Mouse (Mus musculus) kidney, adult 11 months (tissue): ENCODE measurements around the gene Cnst.

ENCODE experiments used
- DNase-seq: peaks from one replicate; pipeline ENCODE4 v3.0.0; 2022

Cnst gene

DNA sequence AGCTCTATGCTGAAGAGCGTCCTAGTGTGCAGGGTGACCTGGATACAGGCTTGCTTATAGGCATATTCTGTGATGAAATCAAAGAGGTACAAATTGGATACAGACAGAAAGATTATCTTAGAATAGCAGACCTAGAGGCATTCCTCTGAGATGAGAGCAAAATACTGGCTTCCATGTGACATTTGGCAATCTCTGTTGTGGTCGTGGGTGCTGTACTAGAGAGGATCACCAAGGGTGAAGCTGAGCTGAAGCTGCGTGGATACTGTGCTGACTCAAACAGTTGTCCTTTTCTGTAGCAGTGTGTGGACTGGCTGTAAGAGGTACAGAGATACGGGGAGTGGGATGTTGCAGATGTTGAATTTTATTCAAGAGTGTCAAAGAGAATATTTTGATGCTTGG, 7.8 kb downstream of the Cnst start:
- DNase-seq: no peak

DNA sequence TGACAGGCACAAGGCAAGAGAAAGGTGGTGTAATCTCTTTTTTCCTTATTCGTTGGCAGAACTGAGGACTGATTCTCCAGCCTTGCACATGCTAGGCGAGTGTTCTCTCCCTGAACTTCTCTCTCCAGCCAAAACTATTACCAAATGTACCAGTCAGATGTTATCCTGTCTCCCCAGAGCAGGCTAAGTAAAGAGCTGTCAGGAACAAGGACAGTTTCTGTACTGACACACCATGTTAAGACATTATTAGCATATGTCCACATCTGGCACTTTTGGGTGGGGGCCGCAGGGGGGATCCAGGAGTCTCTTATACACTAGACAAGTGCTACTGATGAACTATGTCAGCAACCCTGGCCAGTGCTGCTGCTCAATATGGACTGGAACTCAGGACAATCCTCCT, 10.8 kb downstream of the Cnst start:
- no peak for DNase-seq

DNA sequence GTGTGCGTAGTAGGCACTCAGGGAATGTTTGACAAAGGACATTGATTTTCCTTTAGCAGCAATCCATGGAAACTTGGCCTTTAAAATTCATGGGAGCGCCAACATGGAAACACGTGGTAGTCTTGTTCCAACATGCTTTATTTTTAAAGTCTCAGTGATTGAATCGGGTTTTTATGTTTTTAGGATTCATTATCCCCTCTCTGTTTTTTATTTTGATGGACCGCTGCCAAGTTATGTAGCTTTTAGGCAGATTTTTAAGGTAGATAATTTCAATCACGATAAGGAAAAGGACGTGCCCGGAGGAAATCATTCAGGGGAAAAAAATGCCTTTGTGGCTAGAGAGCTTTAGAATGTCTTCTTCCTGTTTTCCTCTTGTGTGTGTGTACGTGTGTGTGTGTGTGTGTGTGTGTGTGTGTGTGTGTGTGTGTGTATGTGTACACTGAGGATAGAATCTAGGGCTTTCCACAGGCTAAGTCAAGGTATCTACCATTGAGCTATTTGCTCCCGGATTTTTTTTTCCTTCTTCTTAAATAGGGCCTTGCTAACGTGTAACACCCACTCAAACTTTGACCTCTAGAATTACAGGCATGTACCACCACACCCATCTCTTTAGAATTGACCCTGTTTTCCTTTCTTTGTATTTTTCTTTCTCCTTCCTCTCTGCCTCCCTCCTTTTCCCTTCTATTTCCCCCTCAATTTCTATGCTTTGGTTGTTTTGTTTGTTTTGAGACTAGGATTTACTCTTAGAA, 13.4 kb downstream of the Cnst start:
- DNase-seq: peak; percentile 11

DNA sequence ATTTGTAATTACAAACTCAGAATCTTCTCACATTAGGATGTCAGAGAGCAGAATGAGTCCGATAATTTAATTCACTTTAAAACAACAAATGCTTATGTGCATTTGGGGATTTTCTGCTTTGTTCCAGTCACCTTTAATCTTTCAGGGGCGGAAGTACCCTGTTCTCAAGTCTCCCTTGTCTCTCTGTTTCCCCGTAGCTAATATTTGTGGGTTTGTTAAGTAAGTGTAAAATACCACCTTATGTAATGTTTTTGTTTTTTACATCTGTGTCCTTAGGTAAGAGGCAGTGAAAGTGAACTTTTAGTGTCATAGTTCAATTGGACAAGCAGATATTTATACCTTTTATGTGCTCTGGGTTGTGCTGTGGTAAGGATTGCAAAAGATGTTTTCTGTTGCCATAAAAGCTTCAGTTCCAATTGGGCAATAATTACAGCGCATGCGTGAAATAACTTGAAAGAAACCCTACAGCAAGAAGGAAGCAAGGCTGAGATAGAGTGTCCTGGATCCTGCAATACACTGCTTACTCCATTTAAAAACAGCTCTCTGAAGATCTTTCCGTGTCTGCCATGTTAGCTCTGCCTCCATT, 14.8 kb downstream of the Cnst start:
- no peak for DNase-seq

DNA sequence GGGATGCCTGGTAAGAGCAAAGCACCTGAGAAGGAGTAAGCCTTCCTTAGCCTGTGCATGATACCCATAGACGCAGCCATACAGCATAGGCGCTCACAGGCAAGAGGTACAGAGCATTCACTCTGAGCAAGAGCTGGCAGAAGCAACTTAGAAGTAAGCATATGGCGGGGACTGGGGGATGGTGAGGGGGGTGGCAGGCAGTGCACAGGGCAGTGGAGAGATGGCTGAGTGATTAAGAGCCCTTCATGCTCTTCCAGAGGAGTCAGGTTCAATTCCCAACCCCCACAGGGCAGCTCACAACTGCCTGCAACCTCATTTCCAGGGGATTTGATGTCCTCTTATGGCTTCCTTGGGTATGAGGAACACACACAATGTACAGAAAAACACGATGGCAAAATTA, 17.0 kb downstream of the Cnst start:
- DNase-seq: no peak

DNA sequence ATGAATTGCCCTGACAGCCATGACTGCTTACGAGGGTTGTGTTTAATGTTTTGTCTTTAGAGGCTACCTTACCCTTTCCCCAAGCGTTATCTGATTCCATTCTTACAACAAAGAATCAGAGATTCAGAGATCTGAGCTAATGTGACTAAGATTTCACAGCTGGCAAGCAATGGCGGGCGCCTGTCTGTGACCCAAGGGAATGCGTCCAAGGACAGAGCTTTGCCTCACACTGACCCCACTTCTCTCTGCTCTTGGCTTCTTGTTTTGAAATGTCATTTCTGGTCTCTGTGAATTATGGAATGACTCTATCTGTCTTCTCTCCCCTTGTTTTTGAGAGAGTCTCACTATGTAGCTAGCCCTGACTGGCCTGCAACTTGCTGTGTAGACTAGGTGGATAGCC, 17.8 kb downstream of the Cnst start:
- no peak for DNase-seq

DNA sequence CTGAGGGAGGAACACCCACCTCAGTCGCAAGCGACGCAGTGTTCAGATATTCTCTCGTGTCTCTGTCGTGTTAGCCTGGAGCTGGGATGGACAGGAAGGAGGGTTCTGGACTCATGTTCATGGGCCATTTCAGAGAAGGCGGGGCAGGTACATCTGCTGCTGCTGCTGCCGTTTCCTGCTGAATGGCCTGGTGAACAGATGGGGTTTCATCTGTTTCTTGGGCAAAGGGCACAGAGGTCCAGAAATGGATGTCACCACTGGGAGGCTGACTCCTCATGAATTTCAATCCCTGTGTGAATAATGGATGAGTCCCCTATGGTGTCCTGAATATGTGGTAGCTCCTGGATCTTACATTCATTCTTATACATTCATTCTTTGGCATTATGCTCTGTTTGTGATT, 21.4 kb downstream of the Cnst start:
- DNase-seq: no peak

DNA sequence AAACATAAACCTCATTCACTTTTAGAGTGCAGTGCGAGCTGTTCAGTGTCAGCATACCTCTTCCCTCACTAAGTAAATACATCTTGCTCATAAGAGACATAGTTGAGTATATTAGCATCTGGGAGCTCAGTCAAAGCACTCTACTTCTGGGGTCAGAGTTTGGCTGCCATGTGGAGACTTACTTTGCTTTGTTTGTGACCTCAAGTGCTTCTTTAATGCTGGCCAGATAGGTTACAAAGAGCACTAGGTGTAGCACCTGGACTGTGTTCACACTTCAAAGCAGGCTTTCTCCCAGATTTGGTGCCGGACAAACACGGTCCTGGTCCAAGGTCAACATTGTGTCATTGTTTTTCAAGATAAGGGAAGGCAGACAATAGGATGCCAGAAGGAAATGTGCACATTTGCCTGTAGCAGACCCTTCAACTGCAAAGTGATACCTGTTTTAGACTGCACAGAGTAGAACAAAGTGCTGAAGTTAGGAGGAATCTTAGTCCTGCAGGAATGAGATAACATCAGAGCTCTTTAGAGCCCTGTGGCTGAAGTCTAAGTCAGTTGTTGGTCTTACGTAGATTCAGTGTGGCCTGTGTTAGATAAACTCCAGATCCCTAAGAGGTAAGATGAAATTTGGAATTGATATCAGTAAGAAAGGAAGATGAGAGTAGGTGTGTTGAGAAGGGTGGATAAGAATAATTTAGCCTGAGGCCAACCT, 22.7 kb downstream of the Cnst start:
- DNase-seq: no peak

DNA sequence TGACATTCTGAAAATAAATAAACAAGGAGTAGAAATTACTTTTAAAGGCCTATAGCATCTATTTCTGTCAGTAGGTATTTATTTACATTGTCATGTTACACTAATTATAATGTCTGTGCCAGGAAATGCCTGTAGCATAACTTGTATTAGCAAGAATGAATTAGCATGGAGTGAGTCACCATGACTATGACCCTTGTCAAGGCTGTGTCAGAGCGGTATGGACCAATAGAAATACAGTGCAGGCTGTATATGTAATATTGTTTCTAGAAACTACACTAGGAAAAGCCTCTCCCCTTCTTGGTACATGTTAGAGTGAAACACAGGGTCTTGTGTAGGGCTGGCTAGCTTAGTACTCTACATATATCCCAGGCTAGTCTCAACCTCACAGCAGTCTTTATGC, 24.3 kb downstream of the Cnst start:
- no peak for DNase-seq

DNA sequence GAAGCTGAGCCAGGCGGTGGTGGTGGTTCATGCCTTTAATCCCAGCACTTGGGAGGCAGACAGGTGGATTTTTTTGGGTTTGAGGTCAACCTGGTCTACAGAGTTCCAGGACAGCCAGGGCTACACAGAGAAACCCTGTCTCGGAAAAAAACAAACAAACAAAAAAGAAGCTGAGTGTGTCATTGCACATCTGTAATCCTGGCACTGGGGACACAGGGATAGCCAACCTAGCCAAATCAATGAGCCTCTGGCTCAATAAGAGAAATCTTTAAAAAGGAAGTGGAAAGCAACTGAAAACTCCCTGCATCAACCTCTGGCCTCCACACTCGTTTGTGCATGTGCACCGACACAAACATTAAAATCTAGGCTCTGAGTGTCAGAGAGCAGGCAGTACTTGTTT, 25.5 kb downstream of the Cnst start:
- no peak for DNase-seq

DNA sequence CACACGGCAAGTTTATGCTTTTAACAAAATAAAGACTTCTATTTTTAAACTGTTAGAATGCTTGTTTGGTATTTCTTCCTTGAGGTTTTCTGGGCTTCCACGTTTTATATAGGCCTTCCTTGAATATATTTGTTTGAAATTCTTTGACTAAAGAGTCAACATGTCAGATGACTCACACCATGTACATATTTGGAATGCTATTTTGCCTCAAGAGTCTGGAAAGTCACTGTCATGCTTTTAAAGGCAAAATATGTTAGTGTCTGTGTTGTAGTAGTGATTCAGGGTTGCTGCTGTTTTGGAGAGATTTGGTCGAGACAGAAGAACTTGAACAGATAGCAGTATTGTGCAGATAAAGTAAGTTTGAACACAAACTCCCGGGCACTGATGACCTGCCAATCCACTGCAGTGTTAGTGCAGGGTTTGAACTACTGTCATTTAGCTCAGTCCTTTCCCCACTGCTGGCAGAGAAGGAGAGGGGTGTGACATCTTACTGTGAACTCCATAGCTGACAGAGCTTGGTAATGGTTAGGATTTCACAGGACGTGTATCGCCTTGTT, 27.6 kb downstream of the Cnst start:
- DNase-seq: no peak

DNA sequence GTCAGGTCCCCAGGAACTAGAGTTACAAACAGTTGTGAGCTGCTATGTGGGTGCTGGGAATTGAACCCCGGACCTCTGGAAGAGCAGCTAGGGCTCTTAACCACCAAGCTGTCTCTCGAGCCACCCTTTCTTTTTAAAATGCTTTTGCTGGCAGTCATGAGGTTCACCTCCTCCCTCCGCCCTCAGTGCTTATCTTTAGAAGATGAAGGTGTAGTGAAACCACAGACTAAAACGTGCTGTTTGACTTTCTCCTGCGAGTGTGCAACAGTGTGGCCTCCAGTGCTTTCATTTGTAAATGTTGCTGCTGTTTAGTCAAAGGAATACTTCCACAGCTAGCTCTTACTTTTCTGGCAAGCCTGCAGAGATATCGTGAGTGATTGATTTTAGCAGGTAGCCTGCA, 32.5 kb downstream of the Cnst start:
- DNase-seq: no peak

DNA sequence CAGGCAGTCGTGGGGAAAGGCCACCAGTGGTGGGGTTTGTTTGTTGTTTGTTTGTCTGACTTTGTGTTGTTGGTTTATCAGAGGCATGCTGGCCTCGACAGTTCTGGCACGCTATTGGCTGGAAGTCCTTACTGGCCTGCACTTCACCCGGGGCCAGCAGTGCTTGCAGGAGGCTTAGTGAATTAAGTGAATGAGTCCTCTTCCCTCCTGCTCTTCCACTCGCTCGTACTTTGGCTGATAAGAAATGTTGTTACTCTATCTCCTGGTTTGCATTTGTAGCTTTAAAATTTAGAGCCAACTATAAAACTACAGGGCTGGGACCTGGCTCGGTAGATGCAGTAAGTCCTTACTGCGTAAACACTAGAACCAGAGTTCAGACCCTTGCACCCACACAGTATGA, 34.0 kb downstream of the Cnst start:
- no peak for DNase-seq

DNA sequence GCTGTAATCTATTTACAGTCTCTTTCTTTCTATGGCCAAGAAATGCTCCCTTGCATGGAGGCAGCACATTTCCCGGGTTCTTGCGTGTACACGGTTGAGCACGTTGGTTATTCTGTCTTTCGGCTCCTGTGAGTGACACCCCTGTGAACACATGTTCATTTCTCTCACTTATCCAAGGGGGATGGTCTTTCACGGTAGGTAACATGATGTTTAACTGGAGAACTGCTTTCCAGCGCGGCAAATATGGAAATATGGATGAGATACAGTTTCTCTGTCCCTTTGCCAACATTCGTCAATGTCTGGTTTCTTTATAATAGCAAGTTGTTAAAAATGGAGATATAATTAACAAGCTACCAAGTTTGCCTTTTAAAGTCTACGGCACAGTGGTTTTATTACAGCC, 35.3 kb downstream of the Cnst start:
- no peak for DNase-seq

DNA sequence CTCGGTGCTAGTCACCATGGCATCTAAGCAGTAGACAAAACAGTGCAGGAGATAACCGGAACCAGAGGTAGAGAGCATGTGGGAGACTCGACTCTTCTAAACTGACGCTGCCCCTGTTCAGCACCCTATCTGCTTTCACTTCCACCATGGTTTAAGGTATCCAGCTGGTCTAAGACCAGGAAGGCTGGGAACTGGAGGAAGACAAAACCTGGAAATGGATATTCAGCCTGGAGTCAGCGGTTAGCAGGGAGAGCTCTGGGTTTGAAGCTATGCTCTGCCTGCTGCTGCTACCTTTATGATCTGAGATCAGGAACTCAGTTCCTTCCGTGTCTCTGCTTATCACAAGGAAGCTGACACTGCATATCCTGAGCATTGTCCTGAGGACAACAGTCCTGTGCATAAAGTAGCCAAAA, 35.9 kb downstream of the Cnst start:
- peak; percentile 21 for DNase-seq

DNA sequence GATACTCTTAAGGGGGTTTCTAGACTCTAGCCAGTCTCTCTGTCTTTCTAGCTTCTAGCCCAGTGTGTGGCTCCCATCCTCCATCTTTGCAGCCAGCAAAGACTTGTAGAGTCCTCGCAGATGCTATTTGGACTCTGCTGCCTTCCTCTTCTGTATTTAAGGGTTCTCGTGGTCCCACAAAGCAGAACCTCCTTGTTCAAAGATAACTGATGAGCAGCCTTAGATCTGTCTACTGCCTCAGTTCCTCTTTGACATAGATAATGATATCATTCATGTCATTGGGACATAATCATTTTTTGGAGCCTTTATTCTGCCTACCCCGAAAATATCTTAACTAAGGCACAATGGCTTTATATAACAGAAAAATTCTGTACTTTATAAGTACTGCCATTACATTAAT, 36.9 kb downstream of the Cnst start:
- DNase-seq: no peak

DNA sequence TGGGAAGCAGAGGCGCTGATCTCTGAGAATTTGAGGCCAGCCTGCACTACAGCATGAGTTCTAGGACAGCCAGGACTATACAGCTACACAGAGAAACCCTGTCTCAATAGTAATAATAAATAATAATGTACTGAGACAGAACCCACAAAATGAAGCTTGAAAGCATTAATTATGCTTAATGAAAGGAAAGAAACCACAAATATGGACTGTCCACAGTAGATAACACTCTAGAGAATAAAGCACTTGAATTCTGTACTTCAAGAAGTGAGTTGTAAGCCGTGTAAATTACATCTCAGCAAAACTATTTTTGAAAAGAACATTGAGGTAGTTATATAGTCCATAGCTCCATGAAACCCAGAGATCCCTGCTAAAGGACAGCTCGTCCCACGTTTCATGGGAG, 38.0 kb downstream of the Cnst start:
- no peak for DNase-seq

DNA sequence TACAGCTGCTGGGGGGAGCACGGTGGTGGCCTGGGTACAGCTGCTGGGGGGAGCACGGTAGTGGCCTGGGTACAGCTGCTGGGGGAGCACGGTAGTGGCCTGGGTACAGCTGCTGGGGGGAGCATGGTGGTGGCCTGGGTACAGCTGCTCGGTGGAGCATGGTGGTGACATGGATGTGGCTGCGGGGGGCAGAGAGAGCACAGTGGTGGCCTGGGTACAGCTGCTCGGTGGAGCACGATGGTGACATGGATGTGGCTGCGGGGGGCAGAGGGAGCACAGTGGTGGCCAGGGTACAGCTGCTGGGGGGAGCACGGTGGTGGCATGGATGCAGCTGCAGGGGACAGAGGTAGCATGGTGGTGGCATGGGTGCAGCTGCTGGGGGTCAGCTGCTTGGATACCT, 39.5 kb downstream of the Cnst start:
- no peak for DNase-seq

DNA sequence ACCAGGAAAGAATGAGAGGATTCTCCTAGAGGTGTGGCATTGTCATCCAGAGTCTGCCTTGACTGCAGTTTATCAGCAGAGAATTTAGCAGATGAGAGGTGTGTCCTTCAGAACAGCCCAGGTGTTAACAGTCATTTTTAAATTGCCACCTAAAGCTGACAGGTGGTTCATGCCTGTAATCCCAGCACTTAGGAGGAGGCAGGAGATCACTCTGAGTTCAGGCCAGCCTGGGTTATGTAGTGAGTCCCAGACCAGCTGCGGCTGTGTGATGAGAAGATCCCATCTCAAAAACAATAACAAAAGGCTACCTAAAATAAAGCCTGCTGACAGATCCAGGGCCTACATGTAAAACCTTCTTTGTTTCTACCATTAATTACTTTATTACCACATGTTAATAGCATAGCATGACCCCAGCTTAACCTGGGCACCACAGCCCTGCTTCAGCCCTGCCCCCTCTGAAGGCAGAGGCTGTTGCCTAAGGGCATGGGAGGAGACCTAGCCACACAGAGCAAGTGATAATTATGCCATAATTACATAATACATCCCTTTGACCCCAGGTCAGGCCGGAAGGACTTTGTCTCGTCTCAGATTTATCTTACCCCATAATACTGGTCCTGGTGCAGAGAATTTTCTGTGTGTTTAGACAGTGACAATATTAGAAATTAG, 40.4 kb downstream of the Cnst start:
- DNase-seq: peak; percentile 46

DNA sequence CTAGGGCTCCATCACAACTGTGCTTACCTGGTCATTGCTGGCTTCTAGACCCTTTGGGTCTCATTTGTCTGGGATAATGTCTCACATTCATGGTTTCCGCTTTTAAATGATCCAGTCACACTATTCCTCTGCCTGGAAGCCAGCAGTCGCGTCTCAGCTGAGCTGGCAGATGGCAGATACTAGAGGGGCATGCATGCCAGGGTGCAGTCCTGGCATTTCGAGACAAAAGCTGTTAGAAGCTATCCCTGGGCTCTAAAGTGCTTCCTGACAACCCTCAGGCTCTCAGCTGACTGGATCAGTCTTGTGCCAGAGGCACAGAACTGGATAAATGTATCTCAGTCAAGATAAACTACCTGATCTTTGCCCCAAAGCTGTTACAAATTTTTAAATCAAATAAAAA, 42.1 kb downstream of the Cnst start:
- DNase-seq: no peak

DNA sequence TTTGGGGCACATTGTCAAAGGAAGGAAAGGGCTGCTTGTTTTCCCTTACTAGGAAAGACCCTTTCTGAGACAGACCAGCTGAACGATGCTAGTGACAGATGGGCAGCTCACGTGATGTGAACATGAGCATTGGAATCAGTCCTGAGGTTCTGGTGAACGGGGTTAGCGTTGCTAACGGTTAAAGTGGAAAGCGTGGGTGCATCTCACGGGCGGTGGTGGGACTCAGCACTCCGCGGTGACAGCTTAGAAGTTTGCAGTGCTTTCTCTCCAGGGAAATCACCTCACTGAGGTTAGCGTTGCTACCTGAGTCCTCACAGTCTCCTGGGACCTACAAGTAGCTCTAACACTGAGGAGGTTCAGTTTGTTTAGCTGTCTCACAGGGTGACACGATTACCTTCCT, 45.5 kb downstream of the Cnst start:
- no peak for DNase-seq

DNA sequence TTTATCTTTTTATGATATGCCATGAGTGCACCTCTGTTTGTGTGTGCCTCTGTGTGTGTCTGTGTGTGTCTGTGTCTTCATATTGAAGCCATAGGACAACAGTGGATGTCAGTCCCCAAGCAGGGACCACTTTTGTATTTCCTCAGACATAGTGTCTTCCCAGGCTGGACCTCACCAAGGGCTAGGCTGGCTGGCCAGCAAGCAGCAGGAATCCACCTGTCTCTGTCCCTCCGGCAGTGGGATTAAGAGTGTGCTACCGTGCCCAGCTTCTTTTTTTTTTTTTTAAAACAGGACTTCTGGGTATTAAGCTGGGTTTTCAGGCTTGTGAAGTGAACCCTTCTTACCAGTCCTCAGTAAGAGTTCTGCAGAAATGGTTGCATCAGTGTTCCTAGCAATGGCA, 46.0 kb downstream of the Cnst start:
- DNase-seq: no peak

DNA sequence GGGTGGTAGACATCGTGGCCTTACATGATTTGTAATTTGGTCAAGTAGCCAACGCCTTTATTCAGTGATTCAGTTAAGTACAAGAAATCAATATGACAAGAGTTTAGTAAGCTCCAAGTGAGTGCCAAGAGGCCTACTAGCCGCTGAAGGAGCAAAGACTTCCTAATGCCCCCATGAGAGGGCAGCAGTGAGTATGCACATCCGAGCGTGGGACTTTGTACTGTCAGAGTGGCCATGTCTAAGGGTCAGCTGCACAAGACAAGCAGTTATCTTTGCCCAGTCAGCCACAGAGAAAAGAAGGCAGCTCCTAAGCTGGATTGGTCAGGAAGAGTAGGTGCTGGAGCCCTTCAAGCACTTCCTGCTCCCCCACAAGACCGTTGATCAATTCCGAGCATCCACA, 46.8 kb downstream of the Cnst start:
- peak; percentile 42 for DNase-seq

DNA sequence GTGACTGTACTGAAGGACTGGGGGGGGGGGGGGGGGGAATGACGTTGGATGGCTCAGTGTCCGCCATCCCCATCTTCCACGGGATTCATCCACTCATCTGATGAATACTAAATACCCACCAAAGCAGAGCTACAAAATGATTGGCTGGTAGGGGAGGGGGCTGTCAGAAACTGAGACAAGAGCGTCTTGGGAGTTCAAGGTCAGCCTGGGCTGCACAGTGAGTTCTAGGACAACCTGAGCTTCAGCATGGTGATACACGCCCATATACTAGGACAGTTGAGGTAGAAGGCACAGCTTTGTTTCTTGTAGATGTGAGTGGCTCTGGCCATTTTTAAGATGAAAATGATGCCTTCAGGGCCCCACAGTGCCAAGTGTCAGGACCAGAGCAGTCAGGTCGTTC, 52.2 kb downstream of the Cnst start:
- no peak for DNase-seq
